ENCODE assay signal across 20 mouse cellular contexts in genomic region chr8:22262267-22262666, GRCm38 (mm10). TPM values are rescaled to one million over a fixed set of nuclear protein-coding genes. Genes with fewer than 3 reads are reported as not detected.
DNase-seq lines count a peak whose midpoint lies in the region; ATAC-seq and TF ChIP-seq lines count a peak whose summit lies in the region.
"Had no signal": no experiment of that assay in that cellular context is flagged by ENCODE, and none has a peak within 500 bp of the region (broad histone marks: within the 10 kb centered on the region; RNA-seq: fewer than 3 reads in every experiment).

No protein-coding gene starts in this region.

- no peak for TF ChIP-seq CTCF in liver, adult 2 months (IDR thresholded peaks at IDR 0.05; ENCODE audit: low read depth, low read length)

- H3K4me2 ChIP-seq in liver, embryonic 12.5 days, result no peak overlapping the region
- H3K4me2 ChIP-seq: embryonic facial prominence, embryonic 12.5 days; forebrain, embryonic 12.5 days; hindbrain, embryonic 15.5 days; kidney, embryonic 15.5 days had no signal

- H3K4me1 ChIP-seq in liver, adult 2 months (ENCODE audit: control insufficient read depth, insufficient read depth, low read length), result peaks cover 5% of the 10 kb centered on the region; the same call in 1 of the 2 replicates
- peaks cover 4% of the 10 kb centered on the region; the same call in 1 of the 2 replicates for H3K4me1 ChIP-seq in liver, embryonic 12.5 days
- H3K4me1 ChIP-seq: embryonic facial prominence, embryonic 12.5 days; hindbrain, embryonic 15.5 days; kidney, embryonic 15.5 days had no signal

- 18% methylated on average over 3 of the region's 3 CpGs for WGBS in liver, adult 2 months
- WGBS in liver, embryonic 12.5 days (ENCODE audit: insufficient replicate concordance), result 65% methylated on average over 3 of the region's 3 CpGs

- H3K36me3 ChIP-seq in liver, adult 2 months (ENCODE audit: control insufficient read depth, insufficient read depth, low read length), result no peaks in the 10 kb centered on the region
- no peaks in the 10 kb centered on the region for H3K36me3 ChIP-seq in liver, embryonic 12.5 days
- H3K36me3 ChIP-seq: embryonic facial prominence, embryonic 12.5 days; forebrain, embryonic 12.5 days; kidney, embryonic 15.5 days had no signal

- no peak for TF ChIP-seq POLR2A in liver, adult 2 months (IDR thresholded peaks at IDR 0.05; ENCODE audit: extremely low read depth, insufficient read depth, low read length)

- peak overlapping the region; percentile 43; the same call in 1 of the 2 replicates for H3K9ac ChIP-seq in liver, adult 2 months (ENCODE audit: low read depth, low read length)
- H3K9ac ChIP-seq in liver, embryonic 12.5 days, result no peak overlapping the region
- H3K9ac ChIP-seq: embryonic facial prominence, embryonic 12.5 days; forebrain, embryonic 12.5 days; hindbrain, embryonic 15.5 days; kidney, embryonic 15.5 days had no signal

- H3K4me3 ChIP-seq in liver, adult 2 months (ENCODE audit: insufficient read depth, low read depth, low read length), result no peak overlapping the region
- H3K4me3 ChIP-seq in liver, embryonic 12.5 days, result no peak overlapping the region
- H3K4me3 ChIP-seq: embryonic facial prominence, embryonic 12.5 days; forebrain, embryonic 12.5 days; hindbrain, embryonic 15.5 days; kidney, embryonic 15.5 days; myocyte had no signal

- H3K79me2 ChIP-seq in liver, adult 2 months (ENCODE audit: control insufficient read depth, insufficient read depth, low read length), result no peaks in the 10 kb centered on the region

- H3K27me3 ChIP-seq in liver, adult 2 months (ENCODE audit: control insufficient read depth, insufficient read depth, low read length), result no peaks in the 10 kb centered on the region
- H3K27me3 ChIP-seq in liver, embryonic 12.5 days (replicated peaks), result no peaks in the 10 kb centered on the region
- H3K27me3 ChIP-seq: CH12.LX; embryonic facial prominence, embryonic 12.5 days; forebrain, embryonic 12.5 days; hindbrain, embryonic 15.5 days; kidney, embryonic 15.5 days had no signal

- H3K27ac ChIP-seq in liver, adult 2 months (replicated peaks; ENCODE audit: insufficient read depth, low read depth, low read length), result no peak overlapping the region
- H3K27ac ChIP-seq in liver, embryonic 12.5 days, result no peak overlapping the region
- H3K27ac ChIP-seq: embryonic facial prominence, embryonic 12.5 days; forebrain, embryonic 12.5 days; hindbrain, embryonic 15.5 days; kidney, embryonic 15.5 days had no signal

- DNase-seq in liver, adult 2 months (ENCODE audit: extremely low read depth, low read depth, low spot score), result peak; percentile 91
- DNase-seq in fibroblast of lung, adult 2 months (ENCODE audit: low read depth), result peak; percentile 65
- peak; percentile 62 to 73 for DNase-seq in lung, adult 18-20 months
- no peak for DNase-seq in testis, postnatal 14 days (ENCODE audit: low spot score)
- DNase-seq in embryo, embryonic 10 days (ENCODE audit: low spot score), result no peak
- DNase-seq: cerebellum, adult 9-10 months; liver; thymus, postnatal 4 days had no signal

- H3K9me3 ChIP-seq in liver, embryonic 12.5 days (replicated peaks), result no peaks in the 10 kb centered on the region
- H3K9me3 ChIP-seq: embryonic facial prominence, embryonic 12.5 days; forebrain, embryonic 12.5 days; hindbrain, embryonic 15.5 days; kidney, embryonic 15.5 days had no signal

- no peak for ATAC-seq in liver, embryonic 12.5 days
- ATAC-seq in monocyte, adult 5-6 weeks (replicated peaks; ENCODE audit: insufficient number of reproducible peaks, low FRiP score, low TSS enrichment, poor library complexity, severe bottlenecking), result no peak

RNA-seq across cellular contexts. Expression of gene Tpte, which starts 21.0 kb away (rescaled TPM):
- total RNA-seq in liver, adult 2 months (2014; rRNA removed), result not detected in 2 replicates
- polyA plus RNA-seq in liver, adult 2 months (2012; rRNA removed), result not detected in 2 replicates
- polyA plus RNA-seq in liver, embryonic 12.5 days (2016; fragmentation: Nextera tagmentation; extraction: Ambion mirVana), result not detected in 2 replicates
- total RNA-seq in monocyte, adult 5-6 weeks (2017), result not detected in 3 replicates
- total RNA-seq: CH12.LX; gastrocnemius, postnatal 36 days; layer of hippocampus, adult 8-10 months; megakaryocyte-erythroid progenitor cell, adult 5-6 weeks had no signal
- polyA plus RNA-seq: embryonic facial prominence, embryonic 12.5 days; hindbrain, embryonic 15.5 days; kidney, embryonic 15.5 days; myocyte; stomach, embryonic 14.5 days had no signal

RNA-seq across cellular contexts. Expression of gene Thsd1, which starts 35.2 kb away (rescaled TPM):
- total RNA-seq in liver, adult 2 months (2014; rRNA removed), result 2.1 and 2.5 TPM in 2 replicates
- polyA plus RNA-seq in liver, adult 2 months (2012; rRNA removed), result 1.9 and 2.1 TPM in 2 replicates
- 4.2 and 4.5 TPM in 2 replicates for polyA plus RNA-seq in liver, embryonic 12.5 days (2016; fragmentation: Nextera tagmentation; extraction: Ambion mirVana)
- total RNA-seq in monocyte, adult 5-6 weeks (2017), result 0.43 to 1.4 TPM in 2 of 3 replicates, not detected in the other

Comparison
In these comparisons a context has a peak if more than half of its experiments do, and no peak if none do; other contexts are left out.
1. DNase-seq: peak in liver, adult 2 months (single experiment), fibroblast of lung, adult 2 months (single experiment) and lung, adult 18-20 months (2 of 2); none in testis, postnatal 14 days (single experiment) and embryo, embryonic 10 days (single experiment).